Mouse (Mus musculus): ENCODE data around the gene Fam57a. TPM values are rescaled to one million over a fixed set of nuclear protein-coding genes. Genes with fewer than 3 reads are reported as not detected.

Fam57a gene
- polyA plus RNA-seq, 2 experiments: 3.1 to 3.5 TPM

DNA sequence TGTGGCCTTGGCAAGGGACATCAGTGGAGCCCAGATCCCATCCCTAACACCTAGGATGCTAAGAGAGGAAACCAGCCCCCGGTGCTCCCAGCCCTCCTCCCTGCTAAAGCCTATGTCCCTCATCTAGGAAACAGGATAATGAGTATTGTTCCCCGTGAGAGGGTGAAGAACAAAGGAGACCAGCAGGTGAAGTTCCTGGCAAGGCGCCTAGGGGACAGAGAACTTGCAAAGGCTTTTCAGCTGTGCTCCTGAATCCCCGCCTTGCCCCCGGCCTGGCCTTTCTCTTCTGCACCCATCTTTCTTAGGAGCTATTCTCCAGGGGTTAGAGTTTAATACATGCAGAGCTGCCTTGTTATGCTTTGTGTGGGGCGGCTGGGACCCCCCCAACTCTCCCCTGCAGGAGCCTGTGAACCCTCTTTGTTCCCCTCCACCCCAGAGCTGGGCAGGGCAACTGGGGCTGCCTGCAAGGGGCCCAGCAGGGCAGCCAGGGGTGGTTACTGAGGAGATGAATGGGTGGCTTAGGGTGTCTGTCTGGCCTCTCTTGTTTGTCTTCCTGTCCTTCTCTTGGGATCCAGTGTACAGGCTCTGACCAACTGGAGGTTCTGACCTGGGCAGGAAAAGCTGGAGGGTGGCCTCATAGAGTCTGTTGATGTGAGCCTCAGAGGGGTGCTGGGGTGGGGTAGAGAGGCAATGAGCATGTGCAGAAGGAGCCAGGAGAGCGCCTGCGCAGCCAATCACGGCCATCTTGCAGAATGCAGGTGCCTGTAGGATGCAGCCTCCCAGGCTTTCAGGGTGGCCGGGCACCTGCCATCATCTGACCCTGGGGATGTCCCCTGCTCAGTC is 81.0 kb downstream of the Fam57a start:
- no peak overlapping the region for H3K27ac ChIP-seq
- H3K36me3 ChIP-seq (replicated peaks; ENCODE audit: control insufficient read depth, insufficient read depth, low read depth): no peaks in the 10 kb centered on the region
- H3K9me3 ChIP-seq (ENCODE audit: control insufficient read depth, low read length): no peaks in the 10 kb centered on the region
- no peaks in the 10 kb centered on the region for H3K4me1 ChIP-seq (replicated peaks; ENCODE audit: control insufficient read depth in 2 of 2, insufficient read depth in 2 of 2, low read length in 1 of 2)
- H3K4me2 ChIP-seq (ENCODE audit: low read depth): no peak overlapping the region
- no peak overlapping the region for H3K9ac ChIP-seq (replicated peaks)
- TF ChIP-seq EP300 (IDR thresholded peaks at IDR 0.05; ENCODE audit: low read depth): no peak
- TF ChIP-seq CTCF (IDR thresholded peaks at IDR 0.05; ENCODE audit: low read depth): no peak
- no peak overlapping the region for H3K4me3 ChIP-seq (ENCODE audit: insufficient read depth in 1 of 2, low read depth in 2 of 2, low read length in 2 of 2)
- no peaks in the 10 kb centered on the region for H3K27me3 ChIP-seq (ENCODE audit: control insufficient read depth, insufficient read depth, low read length)
- DNase-seq (ENCODE audit: low read depth in 3 of 3, low spot score in 3 of 3): no peak
- no peak for ATAC-seq (ENCODE audit: insufficient read depth)
- 68% methylated on average over 10 of the region's 10 CpGs for WGBS (ENCODE audit: insufficient replicate concordance)

DNA sequence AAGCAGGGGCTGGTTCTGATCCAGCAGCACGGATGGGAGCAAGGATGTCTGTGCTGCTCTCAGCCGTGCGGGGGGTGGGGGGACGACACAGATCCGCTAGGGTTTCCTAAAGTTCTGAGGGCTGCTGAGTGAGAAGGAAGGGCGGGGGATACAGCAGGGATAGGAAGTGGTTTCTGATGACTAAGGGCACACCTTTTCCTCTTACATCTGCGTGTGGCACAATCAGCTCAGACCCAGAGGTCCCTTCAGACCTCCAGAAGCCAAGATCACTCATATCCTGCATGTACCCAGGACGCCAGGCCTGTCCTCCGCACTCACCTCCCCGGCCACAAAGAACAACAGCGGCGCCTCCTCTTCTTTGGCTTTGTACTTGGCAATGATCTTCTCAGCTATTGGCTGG is 81.8 kb downstream of the Fam57a start:
- no peaks in the 10 kb centered on the region for H3K9me3 ChIP-seq (ENCODE audit: control insufficient read depth, low read length)
- no peak overlapping the region for H3K27ac ChIP-seq
- no peaks in the 10 kb centered on the region for H3K4me1 ChIP-seq (replicated peaks; ENCODE audit: control insufficient read depth in 2 of 2, insufficient read depth in 2 of 2, low read length in 1 of 2)
- H3K9ac ChIP-seq (replicated peaks): no peak overlapping the region
- 19% methylated on average over 12 of the region's 12 CpGs for WGBS (ENCODE audit: insufficient replicate concordance)
- ATAC-seq (ENCODE audit: insufficient read depth) (no peak), DNase-seq (ENCODE audit: low read depth in 3 of 3, low spot score in 3 of 3) (no peak)
- TF ChIP-seq CTCF (IDR thresholded peaks at IDR 0.05; ENCODE audit: low read depth) (no peak), EP300 (IDR thresholded peaks at IDR 0.05; ENCODE audit: low read depth) (no peak)
- H3K4me2 ChIP-seq (ENCODE audit: low read depth): no peak overlapping the region
- H3K36me3 ChIP-seq (replicated peaks; ENCODE audit: control insufficient read depth, insufficient read depth, low read depth): no peaks in the 10 kb centered on the region
- H3K4me3 ChIP-seq (ENCODE audit: insufficient read depth in 1 of 2, low read depth in 2 of 2, low read length in 2 of 2): no peak overlapping the region
- no peaks in the 10 kb centered on the region for H3K27me3 ChIP-seq (ENCODE audit: control insufficient read depth, insufficient read depth, low read length)

DNA sequence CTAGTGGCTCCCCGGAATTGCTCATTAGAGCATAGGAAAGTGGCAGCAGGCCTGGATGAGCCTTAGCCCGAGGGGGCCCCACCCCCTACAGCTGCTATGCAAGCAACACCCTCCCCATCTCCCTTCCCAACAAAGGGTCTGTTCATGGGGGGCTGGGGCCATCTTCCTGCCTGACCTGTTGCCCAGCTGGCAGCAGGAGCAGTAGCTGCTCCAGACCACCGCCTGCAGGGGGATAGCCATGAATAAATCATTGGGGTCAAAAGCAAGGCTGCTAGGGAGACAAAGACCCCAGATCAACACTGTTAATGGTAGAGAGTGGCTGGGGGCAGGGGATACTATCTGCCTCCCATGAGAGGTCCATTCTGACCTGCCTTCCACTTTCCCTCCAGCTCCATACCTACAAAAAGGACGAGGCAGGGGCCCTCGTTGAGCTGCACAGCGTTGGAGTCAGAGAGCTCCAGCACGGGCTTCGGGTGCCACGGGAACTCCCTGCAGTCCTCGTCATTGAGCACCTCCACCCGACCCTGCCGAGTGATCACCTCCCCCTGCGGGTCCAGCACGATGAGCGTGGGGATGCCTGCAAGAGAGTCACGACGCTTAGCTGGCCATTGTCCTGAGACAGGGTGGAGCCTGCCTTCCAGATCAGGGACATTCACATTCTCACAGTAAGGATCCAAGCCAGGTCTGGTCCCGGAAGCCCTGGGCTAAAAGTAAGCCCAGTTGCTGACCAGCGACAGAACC is 83.3 kb downstream of the Fam57a start:
- H3K9me3 ChIP-seq (ENCODE audit: control insufficient read depth, low read length): no peaks in the 10 kb centered on the region
- ATAC-seq (ENCODE audit: insufficient read depth): no peak
- no peak overlapping the region for H3K4me2 ChIP-seq (ENCODE audit: low read depth)
- H3K4me3 ChIP-seq (ENCODE audit: insufficient read depth in 1 of 2, low read depth in 2 of 2, low read length in 2 of 2): no peak overlapping the region
- H3K36me3 ChIP-seq (replicated peaks; ENCODE audit: control insufficient read depth, insufficient read depth, low read depth): no peaks in the 10 kb centered on the region
- WGBS (ENCODE audit: insufficient replicate concordance): 57% methylated on average over 19 of the region's 19 CpGs
- no peak overlapping the region for H3K9ac ChIP-seq (replicated peaks)
- no peaks in the 10 kb centered on the region for H3K27me3 ChIP-seq (ENCODE audit: control insufficient read depth, insufficient read depth, low read length)
- TF ChIP-seq EP300 (IDR thresholded peaks at IDR 0.05; ENCODE audit: low read depth) (no peak), CTCF (IDR thresholded peaks at IDR 0.05; ENCODE audit: low read depth) (no peak)
- no peaks in the 10 kb centered on the region for H3K4me1 ChIP-seq (replicated peaks; ENCODE audit: control insufficient read depth in 2 of 2, insufficient read depth in 2 of 2, low read length in 1 of 2)
- no peak overlapping the region for H3K27ac ChIP-seq
- no peak for DNase-seq (ENCODE audit: low read depth in 3 of 3, low spot score in 3 of 3)

Other genes with a start within 250 kb of the Fam57a start
- 0.15 and 0.29 TPM in 2 replicates for gene Rph3al, start 241.2 kb upstream of the Fam57a start, polyA plus RNA-seq (2012; rRNA removed)
- gene Rph3al, start 241.2 kb upstream of the Fam57a start, polyA plus RNA-seq (2014; fragmentation: Nextera tagmentation; extraction: Ambion mirVana): 0.25 and 0.27 TPM in 2 replicates
- gene 1700016K19Rik, start 179.8 kb upstream of the Fam57a start, polyA plus RNA-seq (2012; rRNA removed): not detected in 2 replicates
- gene 1700016K19Rik, start 179.8 kb upstream of the Fam57a start, polyA plus RNA-seq (2014; fragmentation: Nextera tagmentation; extraction: Ambion mirVana): not detected in 2 replicates
- 0.92 and 1.3 TPM in 2 replicates for gene Rflnb, start 151.9 kb upstream of the Fam57a start, polyA plus RNA-seq (2012; rRNA removed)
- gene Rflnb, start 151.9 kb upstream of the Fam57a start, polyA plus RNA-seq (2014; fragmentation: Nextera tagmentation; extraction: Ambion mirVana): 1.9 and 2.3 TPM in 2 replicates
- 7.0 and 9.4 TPM in 2 replicates for gene Vps53, start within 50 bp of the Fam57a start, polyA plus RNA-seq (2012; rRNA removed)
- gene Vps53, start within 50 bp of the Fam57a start, polyA plus RNA-seq (2014; fragmentation: Nextera tagmentation; extraction: Ambion mirVana): 12.7 and 15.4 TPM in 2 replicates
- 0.18 and 0.36 TPM in 2 replicates for gene Dbil5, start 37.9 kb downstream of the Fam57a start, polyA plus RNA-seq (2012; rRNA removed)
- 0.61 and 1.1 TPM in 2 replicates for gene Dbil5, start 37.9 kb downstream of the Fam57a start, polyA plus RNA-seq (2014; fragmentation: Nextera tagmentation; extraction: Ambion mirVana)
- gene Gemin4, start 38.0 kb downstream of the Fam57a start, polyA plus RNA-seq (2012; rRNA removed): 6.0 and 6.3 TPM in 2 replicates
- 13.9 and 14.8 TPM in 2 replicates for gene Gemin4, start 38.0 kb downstream of the Fam57a start, polyA plus RNA-seq (2014; fragmentation: Nextera tagmentation; extraction: Ambion mirVana)
- 5.9 and 11.1 TPM in 2 replicates for gene Mrm3, start 64.0 kb downstream of the Fam57a start, polyA plus RNA-seq (2012; rRNA removed)
- gene Mrm3, start 64.0 kb downstream of the Fam57a start, polyA plus RNA-seq (2014; fragmentation: Nextera tagmentation; extraction: Ambion mirVana): 14.2 and 16.6 TPM in 2 replicates
- gene Glod4, start 64.1 kb downstream of the Fam57a start, polyA plus RNA-seq (2012; rRNA removed): 10.7 and 17.9 TPM in 2 replicates
- gene Glod4, start 64.1 kb downstream of the Fam57a start, polyA plus RNA-seq (2014; fragmentation: Nextera tagmentation; extraction: Ambion mirVana): 60.7 and 62.6 TPM in 2 replicates
- gene Nxn, start 219.5 kb downstream of the Fam57a start, polyA plus RNA-seq (2012; rRNA removed): 2.1 TPM in 2 replicates
- 1.9 and 2.5 TPM in 2 replicates for gene Nxn, start 219.5 kb downstream of the Fam57a start, polyA plus RNA-seq (2014; fragmentation: Nextera tagmentation; extraction: Ambion mirVana)
- gene Timm22, start 227.3 kb downstream of the Fam57a start, polyA plus RNA-seq (2012; rRNA removed): 6.2 and 11.1 TPM in 2 replicates
- gene Timm22, start 227.3 kb downstream of the Fam57a start, polyA plus RNA-seq (2014; fragmentation: Nextera tagmentation; extraction: Ambion mirVana): 47.4 and 47.8 TPM in 2 replicates

Data from liver, embryonic 14.5 days (tissue).